Mouse (Mus musculus) E14TG2a.4 (cell line): Measurements from ENCODE around the gene Elp5.

Source experiments
- H3K27me3 ChIP-seq: 2 replicates; pipeline ENCODE4 v1.6.1; 2014; ENCODE audit warnings: low read length, control low read depth; ENCODE audit not compliant: insufficient read depth
- H3K36me3 ChIP-seq: 2 replicates; pipeline ENCODE4 v1.6.1; 2014; ENCODE audit warnings: low read length, control low read depth; ENCODE audit not compliant: insufficient read depth
- H3K4me1 ChIP-seq: replicated peaks from 2 replicates; pipeline ENCODE4 v1.6.1; 2014; ENCODE audit warnings: low read depth, low read length, control low read depth
- H3K4me3 ChIP-seq: replicated peaks from 2 replicates; pipeline ENCODE4 v1.5.1; 2014; ENCODE audit warnings: mild to moderate bottlenecking, low read length
- H3K9me3 ChIP-seq: 2 replicates; pipeline ENCODE4 v1.6.1; 2014; ENCODE audit warnings: low read length, control low read depth
- CTCF ChIP-seq: conservative IDR thresholded peaks from 2 replicates; pipeline ENCODE4 v1.5.1; 2014; ENCODE audit warnings: low read length
- NANOG ChIP-seq: IDR thresholded peaks from 2 replicates; pipeline ENCODE4 v1.6.1; 2014; ENCODE audit warnings: borderline replicate concordance, low read length, mixed read lengths
- POU5F1 ChIP-seq: IDR thresholded peaks from 2 replicates; pipeline ENCODE4 v1.6.1; 2014; ENCODE audit warnings: low read length, borderline replicate concordance

Elp5 gene

GRCm38 (mm10) chr11:70024151-70024514 lies 41.8 kb upstream of the Elp5 start:
- Histone ChIP-seq H3K4me3 (no peak overlapping the region), H3K36me3 (no peaks in the 10 kb centered on the region), H3K4me1 (peaks cover 67% of the 10 kb centered on the region), H3K27me3 (peaks cover 51% of the 10 kb centered on the region), H3K9me3 (no peaks in the 10 kb centered on the region)
- no peak for TF ChIP-seq CTCF
- no peak for TF ChIP-seq NANOG
- TF ChIP-seq POU5F1, result no peak

GRCm38 (mm10) chr11:70023481-70024150 lies 41.3 kb upstream of the Elp5 start:
- peaks cover 51% of the 10 kb centered on the region for H3K27me3 ChIP-seq
- TF ChIP-seq NANOG (no peak), CTCF (no peak), POU5F1 (no peak)
- H3K4me1 ChIP-seq, result peaks cover 67% of the 10 kb centered on the region
- H3K9me3 ChIP-seq, result no peaks in the 10 kb centered on the region
- no peaks in the 10 kb centered on the region for H3K36me3 ChIP-seq
- no peak overlapping the region for H3K4me3 ChIP-seq

GRCm38 (mm10) chr11:70021264-70022132 lies 39.2 kb upstream of the Elp5 start:
- peaks cover 47% of the 10 kb centered on the region for H3K27me3 ChIP-seq
- H3K36me3 ChIP-seq, result no peaks in the 10 kb centered on the region
- no peaks in the 10 kb centered on the region for H3K9me3 ChIP-seq
- H3K4me3 ChIP-seq, result peak overlapping the region; percentile 89
- TF ChIP-seq NANOG (peak; percentile 29; the same call in 1 of the 2 replicates), CTCF (no peak)
- H3K4me1 ChIP-seq, result peaks cover 58% of the 10 kb centered on the region

- no peak for TF ChIP-seq POU5F1
- no peak for TF ChIP-seq NANOG
- TF ChIP-seq CTCF, result no peak
- Histone ChIP-seq H3K9me3 (no peaks in the 10 kb centered on the region), H3K36me3 (no peaks in the 10 kb centered on the region), H3K4me1 (peaks cover 51% of the 10 kb centered on the region), H3K27me3 (peaks cover 41% of the 10 kb centered on the region), H3K4me3 (peak overlapping the region; percentile 89)
Observed at GRCm38 (mm10) chr11:70020731-70021263, 38.5 kb upstream of the Elp5 start.

GRCm38 (mm10) chr11:70020022-70020631 lies 37.8 kb upstream of the Elp5 start:
- H3K36me3 ChIP-seq, result no peaks in the 10 kb centered on the region
- peaks cover 34% of the 10 kb centered on the region for H3K27me3 ChIP-seq
- peaks cover 51% of the 10 kb centered on the region for H3K4me1 ChIP-seq
- peak overlapping the region; percentile 89; the same call in 1 of the 2 replicates for H3K4me3 ChIP-seq
- no peak for TF ChIP-seq CTCF
- TF ChIP-seq POU5F1, result no peak
- TF ChIP-seq NANOG, result no peak
- no peaks in the 10 kb centered on the region for H3K9me3 ChIP-seq

GRCm38 (mm10) chr11:70019495-70020021 lies 37.2 kb upstream of the Elp5 start:
- H3K4me3 ChIP-seq, result no peak overlapping the region
- TF ChIP-seq CTCF (no peak), POU5F1 (no peak), NANOG (no peak)

GRCm38 (mm10) chr11:70018131-70018990 lies 36.0 kb upstream of the Elp5 start:
- H3K4me3 ChIP-seq, result peak overlapping the region; percentile 65
- no peak for TF ChIP-seq POU5F1
- TF ChIP-seq CTCF, result no peak
- no peak for TF ChIP-seq NANOG
- H3K27me3 ChIP-seq, result peaks cover 19% of the 10 kb centered on the region
- peaks cover 59% of the 10 kb centered on the region for H3K4me1 ChIP-seq
- H3K9me3 ChIP-seq, result no peaks in the 10 kb centered on the region
- H3K36me3 ChIP-seq, result peaks cover 11% of the 10 kb centered on the region

More at GRCm38 (mm10) chr11:70019495-70020021, 37.2 kb upstream of the Elp5 start:
- H3K4me1 ChIP-seq, result peaks cover 57% of the 10 kb centered on the region
- H3K27me3 ChIP-seq, result peaks cover 29% of the 10 kb centered on the region
- H3K9me3 ChIP-seq, result no peaks in the 10 kb centered on the region
- no peaks in the 10 kb centered on the region for H3K36me3 ChIP-seq
